Mouse (Mus musculus) lung, postnatal 0 days (tissue): Measurements from ENCODE around the gene Depdc1b.

Experiments used
- CTCF ChIP-seq: IDR thresholded peaks from 2 replicates; pipeline ENCODE4 v1.5.1; 2016; ENCODE audit warnings: antibody characterized with exemption, mild to moderate bottlenecking
- EP300 ChIP-seq: IDR thresholded peaks from 2 replicates; pipeline ENCODE4 v1.6.1; 2016; ENCODE audit warnings: antibody characterized with exemption, mild to moderate bottlenecking, control low read depth

- TF ChIP-seq CTCF (no peak), EP300 (no peak)
Measured at GRCm38 (mm10) chr13:108428809-108429208, 112.7 kb downstream of the Depdc1b start.
